Mouse (Mus musculus) MEL (cell line): Measurements from ENCODE around the gene Peli1. TPM values are rescaled to one million over a fixed set of nuclear protein-coding genes. Genes with fewer than 3 reads are reported as not detected.

Source experiments
- DNase-seq: peaks from one replicate; pipeline ENCODE4 v3.0.0; 2011; ENCODE audit warnings: low read depth, low spot score
- H3K27ac ChIP-seq: 2 replicates; pipeline ENCODE4 v1.5.1; 2012; ENCODE audit warnings: low read depth, mild to moderate bottlenecking, control low read depth, low read length, moderate library complexity; ENCODE audit not compliant: control insufficient read depth
- H3K27me3 ChIP-seq, 2 experiments: fragments of 150-350 bp in 1 of 2; sonication (generic) in 1 of 2; 2 replicates each; pipeline ENCODE4 v1.6.1; 2012; ENCODE audit warnings: low read length in 2 of 2, mild to moderate bottlenecking in 2 of 2, improper control_type of control experiment in 1 of 2, moderate library complexity in 1 of 2; ENCODE audit not compliant: insufficient read depth in 2 of 2, control insufficient read depth in 1 of 2
- H3K36me3 ChIP-seq, 2 experiments: 2 replicates each; pipeline ENCODE4 v1.6.1; 2012 to 2014; ENCODE audit warnings: low read length in 2 of 2, improper control_type of control experiment in 1 of 2, inconsistent platforms in 1 of 2, mild to moderate bottlenecking in 1 of 2; ENCODE audit not compliant: insufficient read depth in 2 of 2, control insufficient read depth in 1 of 2
- H3K4me1 ChIP-seq, 2 experiments: fragments of 150-350 bp in 1 of 2; sonication (generic) in 1 of 2; 2 replicates each; pipeline ENCODE4 v1.6.1; 2012; ENCODE audit warnings: low read length in 2 of 2, improper control_type of control experiment in 1 of 2, mild to moderate bottlenecking in 1 of 2; ENCODE audit not compliant: insufficient read depth in 2 of 2, control insufficient read depth in 1 of 2
- H3K4me3 ChIP-seq, 2 experiments: fragments of 150-350 bp in 1 of 2; sonication (generic) in 1 of 2; 2 replicates each; pipeline ENCODE4 v1.5.1; 2012; ENCODE audit warnings: low read depth in 2 of 2, low read length in 2 of 2, mild to moderate bottlenecking in 2 of 2, moderate library complexity in 2 of 2, control low read depth in 1 of 2, improper control_type of control experiment in 1 of 2; ENCODE audit not compliant: control insufficient read depth in 1 of 2, insufficient read depth in 1 of 2
- H3K79me2 ChIP-seq: 2 replicates; pipeline ENCODE4 v1.6.1; 2012; ENCODE audit warnings: mild to moderate bottlenecking, low read length, moderate library complexity; ENCODE audit not compliant: control insufficient read depth, poor library complexity, insufficient read depth
- H3K9ac ChIP-seq: 2 replicates; pipeline ENCODE4 v1.6.1; 2012; ENCODE audit warnings: low read depth, mild to moderate bottlenecking, control low read depth, low read length, moderate library complexity; ENCODE audit not compliant: control insufficient read depth, poor library complexity, severe bottlenecking
- H3K9me3 ChIP-seq: fragments of 150-350 bp; sonication (generic); replicated peaks from 2 replicates; pipeline ENCODE4 v1.6.1; 2012; ENCODE audit warnings: mild to moderate bottlenecking, low read length, improper control_type of control experiment, moderate library complexity; ENCODE audit not compliant: insufficient read depth
- BHLHE40 ChIP-seq: IDR thresholded peaks from 2 replicates; pipeline ENCODE4 v1.6.1; 2012; ENCODE audit warnings: low read depth, mild to moderate bottlenecking, inconsistent platforms, low read length, improper control_type of control experiment, borderline replicate concordance
- CHD1 ChIP-seq: IDR thresholded peaks from 2 replicates; pipeline ENCODE4 v1.6.1; 2012; ENCODE audit warnings: low read depth, mild to moderate bottlenecking, inconsistent platforms, low read length, improper control_type of control experiment
- CHD2 ChIP-seq: IDR thresholded peaks from 2 replicates; pipeline ENCODE4 v1.6.1; 2011; ENCODE audit warnings: low read length, improper control_type of control experiment
- CTCF ChIP-seq, 3 experiments: IDR thresholded peaks in 2 of 3; conservative IDR thresholded peaks in 1 of 3; 2 replicates each; pipeline ENCODE4 v1.5.1; 2011 to 2012; ENCODE audit warnings: low read length in 3 of 3, low read depth in 2 of 3, mild to moderate bottlenecking in 2 of 3, improper control_type of control experiment in 1 of 3, inconsistent platforms in 1 of 3, mixed read lengths in 1 of 3, moderate library complexity in 1 of 3; ENCODE audit not compliant: control insufficient read depth in 1 of 3, insufficient read depth in 1 of 3, poor library complexity in 1 of 3, severe bottlenecking in 1 of 3
- E2F4 ChIP-seq: IDR thresholded peaks from 2 replicates; pipeline ENCODE4 v1.6.1; 2011; ENCODE audit warnings: low read depth, low read length, improper control_type of control experiment, borderline replicate concordance
- ETS1 ChIP-seq: IDR thresholded peaks from 2 replicates; pipeline ENCODE4 v1.6.1; 2012; ENCODE audit warnings: low read depth, mild to moderate bottlenecking, inconsistent platforms, low read length, improper control_type of control experiment, moderate library complexity
- GABPA ChIP-seq: IDR thresholded peaks from 2 replicates; pipeline ENCODE4 v1.6.1; 2012; ENCODE audit warnings: low read depth, mild to moderate bottlenecking, inconsistent platforms, low read length, improper control_type of control experiment, moderate library complexity
- GATA1 ChIP-seq: IDR thresholded peaks from 2 replicates; pipeline ENCODE4 v1.6.1; 2011; ENCODE audit warnings: low read depth, low read length, improper control_type of control experiment
- JUND ChIP-seq: IDR thresholded peaks from 2 replicates; pipeline ENCODE4 v1.6.1; 2011; ENCODE audit warnings: low read depth, mild to moderate bottlenecking, improper control_type of control experiment, low read length
- MAFK ChIP-seq: IDR thresholded peaks from 2 replicates; pipeline ENCODE4 v1.6.1; 2011; ENCODE audit warnings: low read depth, mild to moderate bottlenecking, low read length, improper control_type of control experiment, borderline replicate concordance
- MAX ChIP-seq: IDR thresholded peaks from 2 replicates; pipeline ENCODE4 v1.6.1; 2011; ENCODE audit warnings: low read length, improper control_type of control experiment
- MAZ ChIP-seq: IDR thresholded peaks from 2 replicates; pipeline ENCODE4 v1.6.1; 2012; ENCODE audit warnings: low read depth, mild to moderate bottlenecking, inconsistent platforms, low read length, improper control_type of control experiment
- MEF2A ChIP-seq: IDR thresholded peaks from 2 replicates; pipeline ENCODE4 v1.6.1; 2014; ENCODE audit warnings: low read depth, mild to moderate bottlenecking, inconsistent platforms, low read length, improper control_type of control experiment; ENCODE audit not compliant: poor library complexity, insufficient replicate concordance, severe bottlenecking; ENCODE audit errors: extremely low read depth
- POLR2A ChIP-seq, 2 experiments: IDR thresholded peaks; 2 replicates each; pipeline ENCODE4 v1.6.1; 2011 to 2012; ENCODE audit warnings: low read length in 2 of 2, mild to moderate bottlenecking in 2 of 2, control low read depth in 1 of 2, improper control_type of control experiment in 1 of 2, low read depth in 1 of 2, moderate library complexity in 1 of 2; ENCODE audit not compliant: control insufficient read depth in 1 of 2, insufficient read depth in 1 of 2, poor library complexity in 1 of 2
- POLR2AphosphoS2 ChIP-seq: IDR thresholded peaks from 2 replicates; pipeline ENCODE4 v1.6.1; 2011; ENCODE audit warnings: low read length, improper control_type of control experiment
- RAD21 ChIP-seq: IDR thresholded peaks from 2 replicates; pipeline ENCODE4 v1.6.1; 2011; ENCODE audit warnings: mild to moderate bottlenecking, low read depth, low read length, improper control_type of control experiment
- SMC3 ChIP-seq: IDR thresholded peaks from 2 replicates; pipeline ENCODE4 v1.6.1; 2011; ENCODE audit warnings: low read depth, low read length, improper control_type of control experiment
- TAL1 ChIP-seq: IDR thresholded peaks from 2 replicates; pipeline ENCODE4 v1.6.1; 2012; ENCODE audit warnings: mild to moderate bottlenecking, inconsistent platforms, low read length, moderate library complexity, mixed read lengths
- TCF12 ChIP-seq: IDR thresholded peaks from 2 replicates; pipeline ENCODE4 v1.6.1; 2014; ENCODE audit warnings: low read depth, mild to moderate bottlenecking, inconsistent platforms, low read length, improper control_type of control experiment, moderate library complexity
- USF1 ChIP-seq: IDR thresholded peaks from 2 replicates; pipeline ENCODE4 v1.6.1; 2014; ENCODE audit warnings: low read depth, mild to moderate bottlenecking, inconsistent platforms, low read length, improper control_type of control experiment, moderate library complexity
- USF2 ChIP-seq, 2 experiments: IDR thresholded peaks; 2 replicates each; pipeline ENCODE4 v1.6.1; 2011 to 2012; ENCODE audit warnings: improper control_type of control experiment in 2 of 2, low read length in 2 of 2, borderline replicate concordance in 1 of 2, inconsistent platforms in 1 of 2, low read depth in 1 of 2, mild to moderate bottlenecking in 1 of 2; ENCODE audit not compliant: insufficient read depth in 1 of 2
- polyA plus RNA-seq, 2 experiments: library from polyadenylated mRNA; stranded (reverse) in 1 of 2; unstranded in 1 of 2; fragments of >175 nt in 1 of 2; fragments of >200 nt in 1 of 2; gene quantifications; 2 replicates each; pipeline versions ENCODE4 v1.2.1 to v1.2.4; 2012; ENCODE audit warnings: low replicate concordance in 2 of 2, low read depth in 1 of 2; ENCODE audit not compliant: insufficient read length in 2 of 2, insufficient read depth in 1 of 2, missing spikeins in 1 of 2
- total RNA-seq: library from RNA; depleted of rRNA; stranded (reverse); fragments of 300-350 nt; gene quantifications from 2 replicates; pipeline ENCODE4 v1.2.3, GENCODE M21; 2012

Gene Peli1
- total and polyA plus RNA-seq, 3 experiments: 7.5 to 11.6 TPM; not detected in 1

DNA sequence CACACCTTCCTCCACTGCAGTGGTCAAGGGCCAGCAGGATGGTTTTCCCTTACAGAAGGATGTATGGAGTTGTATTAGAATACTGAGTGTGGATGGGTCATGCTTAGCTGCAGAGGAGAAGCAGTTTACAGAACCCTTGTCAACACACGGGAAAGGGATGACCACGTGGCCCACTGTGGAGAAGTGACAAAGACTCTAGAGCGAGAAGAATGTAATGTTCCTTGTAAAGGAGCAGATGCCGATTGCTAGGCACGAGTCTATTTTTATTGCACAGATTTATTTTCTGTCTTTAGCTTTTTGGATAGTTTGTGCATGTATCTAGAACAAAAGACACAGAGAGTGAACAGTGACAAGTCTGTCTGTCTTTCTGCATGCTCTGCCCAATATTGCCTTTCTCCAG is 71.0 kb downstream of the Peli1 start:
- no peaks in the 10 kb centered on the region for H3K27me3 ChIP-seq
- H3K27ac ChIP-seq: no peak overlapping the region
- H3K79me2 ChIP-seq: no peaks in the 10 kb centered on the region
- H3K9ac ChIP-seq: no peak overlapping the region
- TF ChIP-seq CHD1: no peak
- no peak for TF ChIP-seq CHD2
- TF ChIP-seq BHLHE40: no peak
- TF ChIP-seq USF2 (IDR thresholded peaks at IDR 0.05; ENCODE audit: borderline replicate concordance in 1 of 2, insufficient read depth in 1 of 2, low read depth in 1 of 2, low read length in 2 of 2): no peak
- no peak for TF ChIP-seq MAX
- no peak for TF ChIP-seq JUND
- TF ChIP-seq POLR2A (IDR thresholded peaks at IDR 0.05; ENCODE audit: control insufficient read depth in 1 of 2, insufficient read depth in 1 of 2, low read depth in 1 of 2, low read length in 2 of 2, poor library complexity in 1 of 2): no peak
- TF ChIP-seq MAFK: no peak
- no peak for TF ChIP-seq GABPA
- no peak for TF ChIP-seq SMC3
- TF ChIP-seq POLR2AphosphoS2: no peak
- no peak for TF ChIP-seq MAZ
- TF ChIP-seq RAD21: no peak
- no peak for TF ChIP-seq MEF2A
- TF ChIP-seq TAL1: no peak
- TF ChIP-seq TCF12: no peak
- TF ChIP-seq USF1: no peak
- no peak for TF ChIP-seq GATA1
- no peak for TF ChIP-seq ETS1
- TF ChIP-seq E2F4: no peak
- DNase-seq: no peak
- peaks cover 9 to 28% of the 10 kb centered on the region in 2 experiments for H3K4me1 ChIP-seq
- peaks cover 0 to 20% of the 10 kb centered on the region in 2 experiments; a peak in 2 of 4 replicates for H3K36me3 ChIP-seq
- H3K9me3 ChIP-seq: no peaks in the 10 kb centered on the region
- no peak overlapping the region for H3K4me3 ChIP-seq

DNA sequence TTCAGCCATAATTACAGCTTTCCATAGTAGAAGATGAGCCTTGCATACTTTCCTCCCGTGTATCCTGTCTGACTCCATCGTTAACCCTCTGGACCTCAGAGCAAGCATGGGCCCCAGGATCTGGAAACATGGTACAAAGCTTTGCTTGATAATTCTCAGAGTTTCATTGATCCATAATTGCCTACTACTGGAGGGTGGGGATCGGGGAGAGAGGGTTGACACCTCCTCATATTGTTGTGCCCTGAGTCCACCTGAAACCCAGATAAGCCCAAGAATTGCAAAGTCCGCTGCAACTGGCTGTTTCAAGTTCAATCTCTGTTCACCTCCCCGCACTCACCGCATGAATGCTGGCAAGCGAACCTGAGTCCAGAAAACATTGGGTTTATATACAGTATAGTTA is 72.1 kb downstream of the Peli1 start:
- no peaks in the 10 kb centered on the region for H3K79me2 ChIP-seq
- no peak for TF ChIP-seq ETS1
- no peak for TF ChIP-seq CTCF (IDR thresholded peaks at IDR 0.05 in 2 of 3, conservative IDR thresholded peaks at IDR 0.05 in 1 of 3; ENCODE audit: control insufficient read depth in 1 of 3, insufficient read depth in 1 of 3, low read depth in 2 of 3, low read length in 3 of 3, poor library complexity in 1 of 3, severe bottlenecking in 1 of 3)
- no peak overlapping the region for H3K4me3 ChIP-seq
- H3K36me3 ChIP-seq: peaks cover 0 to 25% of the 10 kb centered on the region in 2 experiments; a peak in 2 of 4 replicates
- no peak overlapping the region for H3K9ac ChIP-seq
- peaks cover 9 to 32% of the 10 kb centered on the region in 2 experiments for H3K4me1 ChIP-seq
- H3K9me3 ChIP-seq: no peaks in the 10 kb centered on the region
- H3K27ac ChIP-seq: no peak overlapping the region
- H3K27me3 ChIP-seq: no peaks in the 10 kb centered on the region
- DNase-seq: no peak
